Mouse (Mus musculus) cerebellum, adult 9-10 months (tissue): Measurements from ENCODE around the gene Arhgef10l.
"Not testable (repeated sequence)": the region's sequence is repeated elsewhere in the genome, so short reads cannot be mapped to it uniquely, and the experiment has no call there.

Experiments used
- DNase-seq: peaks from one replicate; pipeline ENCODE4 v3.0.0; 2022

Arhgef10l gene

GRCm38 (mm10) chr4:140564459-140564858, 101.4 kb downstream of the Arhgef10l start:
- DNase-seq, result not testable (repeated sequence)

- DNase-seq, result no peak
Measured at GRCm38 (mm10) chr4:140562461-140563178, 103.2 kb downstream of the Arhgef10l start.

GRCm38 (mm10) chr4:140561744-140562143, 104.1 kb downstream of the Arhgef10l start:
- DNase-seq, result no peak

- no peak for DNase-seq
Measured at GRCm38 (mm10) chr4:140559862-140560261, 106.0 kb downstream of the Arhgef10l start.

- no peak for DNase-seq
Measured at GRCm38 (mm10) chr4:140558193-140558592, 107.6 kb downstream of the Arhgef10l start.

- no peak for DNase-seq
Measured at GRCm38 (mm10) chr4:140556561-140556960, 109.3 kb downstream of the Arhgef10l start.

GRCm38 (mm10) chr4:140555273-140555672, 110.5 kb downstream of the Arhgef10l start:
- DNase-seq, result peak; percentile 84

GRCm38 (mm10) chr4:140554552-140554951, 111.3 kb downstream of the Arhgef10l start:
- no peak for DNase-seq

- no peak for DNase-seq
Measured at GRCm38 (mm10) chr4:140551766-140552165, 114.0 kb downstream of the Arhgef10l start.

- DNase-seq, result no peak
Measured at GRCm38 (mm10) chr4:140550670-140551069, 115.1 kb downstream of the Arhgef10l start.

GRCm38 (mm10) chr4:140549975-140550374, 115.8 kb downstream of the Arhgef10l start:
- no peak for DNase-seq

- DNase-seq, result peak; percentile 87
Measured at GRCm38 (mm10) chr4:140547488-140547887, 118.3 kb downstream of the Arhgef10l start.

GRCm38 (mm10) chr4:140539125-140539524, 126.7 kb downstream of the Arhgef10l start:
- DNase-seq, result peak; percentile 82

- no peak for DNase-seq
Measured at GRCm38 (mm10) chr4:140537561-140538021, 128.2 kb downstream of the Arhgef10l start.

GRCm38 (mm10) chr4:140535323-140535722, 130.5 kb downstream of the Arhgef10l start:
- no peak for DNase-seq

GRCm38 (mm10) chr4:140532270-140532669, 133.5 kb downstream of the Arhgef10l start:
- no peak for DNase-seq

GRCm38 (mm10) chr4:140531024-140531423, 134.8 kb downstream of the Arhgef10l start:
- DNase-seq, result no peak

- no peak for DNase-seq
Measured at GRCm38 (mm10) chr4:140529735-140530134, 136.1 kb downstream of the Arhgef10l start.

- DNase-seq, result no peak
Measured at GRCm38 (mm10) chr4:140528443-140528842, 137.4 kb downstream of the Arhgef10l start.

- no peak for DNase-seq
Measured at GRCm38 (mm10) chr4:140525674-140526177, 140.1 kb downstream of the Arhgef10l start.

- no peak for DNase-seq
Measured at GRCm38 (mm10) chr4:140524927-140525326, 140.9 kb downstream of the Arhgef10l start.

- DNase-seq, result no peak
Measured at GRCm38 (mm10) chr4:140522873-140523272, 142.9 kb downstream of the Arhgef10l start.

GRCm38 (mm10) chr4:140520719-140521118, 145.1 kb downstream of the Arhgef10l start:
- DNase-seq, result no peak

GRCm38 (mm10) chr4:140513797-140514196, 152.0 kb downstream of the Arhgef10l start:
- DNase-seq, result no peak

- DNase-seq, result no peak
Measured at GRCm38 (mm10) chr4:140509856-140510255, 156.0 kb downstream of the Arhgef10l start.
